Mouse (Mus musculus): ENCODE measurements around the gene Esrra.

DNA sequence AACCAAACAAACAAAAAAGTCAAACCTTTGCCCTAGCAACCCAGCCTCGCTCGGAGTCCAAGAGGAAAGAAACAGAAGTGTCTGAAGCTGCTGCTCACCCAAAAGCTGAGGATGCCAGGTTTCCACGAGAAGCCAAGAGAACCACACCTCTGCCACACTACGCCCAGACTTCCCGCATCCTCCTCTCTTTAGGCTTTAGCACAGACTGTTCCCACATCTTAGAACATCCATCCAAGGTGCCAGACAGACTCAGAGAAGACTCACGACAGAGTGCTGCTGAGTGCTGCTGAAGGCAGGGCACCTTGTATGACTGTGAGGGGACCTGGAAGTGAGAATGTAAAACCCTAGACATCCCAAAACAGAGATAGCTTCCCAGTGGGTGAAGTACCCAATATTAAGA lies 45.8 kb downstream of the Esrra start:
- no peak for TF ChIP-seq POLR2A (IDR thresholded peaks at IDR 0.05; ENCODE audit: borderline replicate concordance, control insufficient read depth, low read depth, low read length)
- TF ChIP-seq CTCF (IDR thresholded peaks at IDR 0.05; ENCODE audit: control insufficient read depth, insufficient read depth, low read length) = no peak
